Mouse (Mus musculus) MEL (cell line): Measurements from ENCODE around the gene Flrt1.

Experiments used
- CTCF ChIP-seq, 3 experiments: IDR thresholded peaks in 2 of 3; conservative IDR thresholded peaks in 1 of 3; 2 replicates each; pipeline ENCODE4 v1.5.1; 2011 to 2012; ENCODE audit warnings: low read length in 3 of 3, low read depth in 2 of 3, mild to moderate bottlenecking in 2 of 3, improper control_type of control experiment in 1 of 3, inconsistent platforms in 1 of 3, mixed read lengths in 1 of 3, moderate library complexity in 1 of 3; ENCODE audit not compliant: control insufficient read depth in 1 of 3, insufficient read depth in 1 of 3, poor library complexity in 1 of 3, severe bottlenecking in 1 of 3
- EP300 ChIP-seq, 2 experiments: IDR thresholded peaks; 2 replicates each; pipeline ENCODE4 v1.6.1; 2011; ENCODE audit warnings: improper control_type of control experiment in 2 of 2, low read length in 2 of 2, low read depth in 1 of 2, mild to moderate bottlenecking in 1 of 2
- KAT2A ChIP-seq: conservative IDR thresholded peaks from 2 replicates; pipeline ENCODE4 v1.6.1; 2012; ENCODE audit warnings: low read depth, low read length, improper control_type of control experiment, inconsistent platforms
- RAD21 ChIP-seq: IDR thresholded peaks from 2 replicates; pipeline ENCODE4 v1.6.1; 2011; ENCODE audit warnings: mild to moderate bottlenecking, low read depth, low read length, improper control_type of control experiment
- TAL1 ChIP-seq: IDR thresholded peaks from 2 replicates; pipeline ENCODE4 v1.6.1; 2012; ENCODE audit warnings: mild to moderate bottlenecking, inconsistent platforms, low read length, moderate library complexity, mixed read lengths
- UBTF ChIP-seq: IDR thresholded peaks from 2 replicates; pipeline ENCODE4 v1.6.1; 2012; ENCODE audit warnings: low read depth, mild to moderate bottlenecking, inconsistent platforms, low read length, improper control_type of control experiment, moderate library complexity, borderline replicate concordance; ENCODE audit not compliant: insufficient read depth

GRCm38 (mm10) chr19:7144458-7144857 is 38.9 kb upstream of the Flrt1 start:
- TF ChIP-seq UBTF: no peak
- TF ChIP-seq EP300 (IDR thresholded peaks at IDR 0.05; ENCODE audit: low read depth in 1 of 2, low read length in 2 of 2): no peak
- no peak for TF ChIP-seq RAD21
- TF ChIP-seq TAL1: no peak
- TF ChIP-seq CTCF (IDR thresholded peaks at IDR 0.05 in 2 of 3, conservative IDR thresholded peaks at IDR 0.05 in 1 of 3; ENCODE audit: control insufficient read depth in 1 of 3, insufficient read depth in 1 of 3, low read depth in 2 of 3, low read length in 3 of 3, poor library complexity in 1 of 3, severe bottlenecking in 1 of 3): no peak
- TF ChIP-seq KAT2A: no peak
